Mouse (Mus musculus): Measurements from ENCODE around the gene Epp13. TPM values are rescaled to one million over a fixed set of nuclear protein-coding genes. Genes with fewer than 3 reads are reported as not detected.
"Not testable (repeated sequence)": the region's sequence is repeated elsewhere in the genome, so short reads cannot be mapped to it uniquely, and the experiment has no call there.

The Epp13 gene
- polyA plus RNA-seq, 1 experiment: not detected

GRCm38 (mm10) chr7:6285842-6286705, 33.6 kb downstream of the Epp13 start, which contains the start of gene Zfp667:
TSS of gene Zfp667 (plus strand) at chr7:6286579.
- 0 out of 2 replicates have a peak, but pooled peaks cover 10% of the 10 kb centered on the region for H3K4me1 ChIP-seq (ENCODE audit: control insufficient read depth, insufficient read depth, low read length)
- H3K27ac ChIP-seq (ENCODE audit: insufficient read depth, low read length): peak within 1 kb of the TSS; percentile 49
- peak within 1 kb of the TSS; percentile 61 for H3K4me3 ChIP-seq (replicated peaks; ENCODE audit: insufficient read depth, low read depth, low read length)
- no peaks in the 10 kb centered on the region for H3K27me3 ChIP-seq (ENCODE audit: control insufficient read depth, insufficient read depth, low read length)
- no peak for TF ChIP-seq CTCF (IDR thresholded peaks at IDR 0.05; ENCODE audit: borderline replicate concordance, insufficient read depth, low read depth, low read length)
- peak; percentile 66 for TF ChIP-seq POLR2A (IDR thresholded peaks at IDR 0.05; ENCODE audit: borderline replicate concordance, insufficient read depth, low read length)
- DNase-seq: peak; percentile 96 to 97
- WGBS: 2% methylated on average over 49 of the region's 50 CpGs

GRCm38 (mm10) chr7:6286921-6287531, 34.5 kb downstream of the Epp13 start:
- 9% methylated on average over 15 of the region's 15 CpGs for WGBS
- Histone ChIP-seq H3K27ac (ENCODE audit: insufficient read depth, low read length) (no peak overlapping the region), H3K4me3 (replicated peaks; ENCODE audit: insufficient read depth, low read depth, low read length) (peak overlapping the region; percentile 61), H3K4me1 (ENCODE audit: control insufficient read depth, insufficient read depth, low read length) (0 out of 2 replicates have a peak, but pooled peaks cover 10% of the 10 kb centered on the region), H3K27me3 (ENCODE audit: control insufficient read depth, insufficient read depth, low read length) (no peaks in the 10 kb centered on the region)
- peak; percentile 38 to 48 for DNase-seq
- TF ChIP-seq POLR2A (IDR thresholded peaks at IDR 0.05; ENCODE audit: borderline replicate concordance, insufficient read depth, low read length) (no peak), CTCF (IDR thresholded peaks at IDR 0.05; ENCODE audit: borderline replicate concordance, insufficient read depth, low read depth, low read length) (no peak)

- not testable (repeated sequence) for DNase-seq; H3K4me3 ChIP-seq (replicated peaks; ENCODE audit: insufficient read depth, low read depth, low read length); H3K27me3 ChIP-seq (ENCODE audit: control insufficient read depth, insufficient read depth, low read length); H3K27ac ChIP-seq (ENCODE audit: insufficient read depth, low read length)
- 0 out of 2 replicates have a peak, but pooled peaks cover 10% of the 10 kb centered on the region for H3K4me1 ChIP-seq (ENCODE audit: control insufficient read depth, insufficient read depth, low read length)
- 83% methylated on average over 6 of the region's 6 CpGs for WGBS
These were observed 38.6 kb downstream of the Epp13 start for GRCm38 (mm10) chr7:6291121-6291520.

- DNase-seq; H3K4me1 ChIP-seq (ENCODE audit: control insufficient read depth, insufficient read depth, low read length); H3K4me3 ChIP-seq (replicated peaks; ENCODE audit: insufficient read depth, low read depth, low read length); H3K27ac ChIP-seq (ENCODE audit: insufficient read depth, low read length); H3K27me3 ChIP-seq (ENCODE audit: control insufficient read depth, insufficient read depth, low read length): not testable (repeated sequence)
- WGBS: 84% methylated on average over 11 of the region's 11 CpGs
These were observed 48.3 kb downstream of the Epp13 start for GRCm38 (mm10) chr7:6300796-6301195.

GRCm38 (mm10) chr7:6330458-6331232, 78.1 kb downstream of the Epp13 start:
- Histone ChIP-seq H3K27ac (ENCODE audit: insufficient read depth, low read length) (peak overlapping the region; percentile 65; the same call in 1 of the 2 replicates), H3K4me3 (replicated peaks; ENCODE audit: insufficient read depth, low read depth, low read length) (peak overlapping the region; percentile 99), H3K27me3 (ENCODE audit: control insufficient read depth, insufficient read depth, low read length) (no peaks in the 10 kb centered on the region), H3K4me1 (ENCODE audit: control insufficient read depth, insufficient read depth, low read length) (peaks cover 4% of the 10 kb centered on the region; the same call in 1 of the 2 replicates)
- no peak for TF ChIP-seq CTCF (IDR thresholded peaks at IDR 0.05; ENCODE audit: borderline replicate concordance, insufficient read depth, low read depth, low read length)
- TF ChIP-seq POLR2A (IDR thresholded peaks at IDR 0.05; ENCODE audit: borderline replicate concordance, insufficient read depth, low read length): no peak
- DNase-seq: peak in 1 of 2 experiments; percentile 20
- WGBS: 7% methylated on average over 23 of the region's 23 CpGs

GRCm38 (mm10) chr7:6331233-6331956, 78.9 kb downstream of the Epp13 start, which contains the start of gene Zfp583:
TSS of gene Zfp583 (minus strand) at chr7:6331285.
- H3K27me3 ChIP-seq (ENCODE audit: control insufficient read depth, insufficient read depth, low read length): no peaks in the 10 kb centered on the region

More at GRCm38 (mm10) chr7:6331233-6331956, 78.9 kb downstream of the Epp13 start, which contains the start of gene Zfp583:
- peak within 1 kb of the TSS; percentile 99 for H3K4me3 ChIP-seq (replicated peaks; ENCODE audit: insufficient read depth, low read depth, low read length)
- peaks cover 4% of the 10 kb centered on the region; the same call in 1 of the 2 replicates for H3K4me1 ChIP-seq (ENCODE audit: control insufficient read depth, insufficient read depth, low read length)
- peak; percentile 90 to 91 for DNase-seq
- no peak for TF ChIP-seq POLR2A (IDR thresholded peaks at IDR 0.05; ENCODE audit: borderline replicate concordance, insufficient read depth, low read length)
- TF ChIP-seq CTCF (IDR thresholded peaks at IDR 0.05; ENCODE audit: borderline replicate concordance, insufficient read depth, low read depth, low read length): no peak
- WGBS: 5% methylated on average over 31 of the region's 31 CpGs
- H3K27ac ChIP-seq (ENCODE audit: insufficient read depth, low read length): peak within 1 kb of the TSS; percentile 82

Other genes starting within 250 kb of the Epp13 start
- not detected in 2 replicates for gene Vmn1r65, start 241.7 kb upstream of the Epp13 start, polyA plus RNA-seq (2012; rRNA removed)
- not detected in 2 replicates for gene Nlrp4c, start 207.5 kb upstream of the Epp13 start, polyA plus RNA-seq (2012; rRNA removed)
- gene Zfp787, start 96.7 kb upstream of the Epp13 start, polyA plus RNA-seq (2012; rRNA removed): 45.2 and 45.9 TPM in 2 replicates
- gene Zfp444, start 80.5 kb upstream of the Epp13 start, polyA plus RNA-seq (2012; rRNA removed): 52.0 and 52.2 TPM in 2 replicates
- gene Galp, start 55.6 kb upstream of the Epp13 start, polyA plus RNA-seq (2012; rRNA removed): not detected in 2 replicates
- not detected in 2 replicates for gene Zscan5b, start 30.4 kb upstream of the Epp13 start, polyA plus RNA-seq (2012; rRNA removed)
- gene Zfp667, start 33.9 kb downstream of the Epp13 start, polyA plus RNA-seq (2012; rRNA removed): 7.9 and 8.8 TPM in 2 replicates
- 5.6 and 6.9 TPM in 2 replicates for gene Zfp583, start 78.6 kb downstream of the Epp13 start, polyA plus RNA-seq (2012; rRNA removed)
- 3.0 and 3.2 TPM in 2 replicates for gene Gm3854, start 91.0 kb downstream of the Epp13 start, polyA plus RNA-seq (2012; rRNA removed)
- gene Zfp78, start 110.6 kb downstream of the Epp13 start, polyA plus RNA-seq (2012; rRNA removed): 4.7 and 5.6 TPM in 2 replicates
- 8.7 and 9.4 TPM in 2 replicates for gene Zfp28, start 130.6 kb downstream of the Epp13 start, polyA plus RNA-seq (2012; rRNA removed)
- 16.1 and 19.1 TPM in 2 replicates for gene Smim17, start 146.0 kb downstream of the Epp13 start, polyA plus RNA-seq (2012; rRNA removed)
- 0.22 and 0.31 TPM in 2 replicates for gene Gm20715, start 157.6 kb downstream of the Epp13 start, polyA plus RNA-seq (2012; rRNA removed)
- gene Olfr1344, start 186.0 kb downstream of the Epp13 start, polyA plus RNA-seq (2012; rRNA removed): 2.3 and 2.7 TPM in 2 replicates
- not detected in 2 replicates for gene Olfr1336, start 203.5 kb downstream of the Epp13 start, polyA plus RNA-seq (2012; rRNA removed)
- not detected in 2 replicates for gene Olfr1346, start 214.4 kb downstream of the Epp13 start, polyA plus RNA-seq (2012; rRNA removed)
- not detected in 2 replicates for gene Olfr5, start 234.2 kb downstream of the Epp13 start, polyA plus RNA-seq (2012; rRNA removed)
- not detected in 2 replicates for gene Olfr1347, start 247.0 kb downstream of the Epp13 start, polyA plus RNA-seq (2012; rRNA removed)